Mouse (Mus musculus): Measurements from ENCODE around the gene 4930452B06Rik.

The 4930452B06Rik gene

GRCm38 (mm10) chr14:8536024-8536423, 130.0 kb downstream of the 4930452B06Rik start:
- in situ Hi-C loops (cut with MboI, MseI) = no loop called here

GRCm38 (mm10) chr14:8525232-8525631, 140.8 kb downstream of the 4930452B06Rik start:
- in situ Hi-C loops (cut with MboI, MseI) = no loop called here

GRCm38 (mm10) chr14:8517681-8518080, 148.4 kb downstream of the 4930452B06Rik start:
- in situ Hi-C loops (cut with MboI, MseI) = no loop called here

GRCm38 (mm10) chr14:8514071-8514470, 152.0 kb downstream of the 4930452B06Rik start:
- in situ Hi-C loops (cut with MboI, MseI) = no loop called here

GRCm38 (mm10) chr14:8511276-8511675, 154.8 kb downstream of the 4930452B06Rik start:
- in situ Hi-C loops (cut with MboI, MseI) = no loop called here

- in situ Hi-C loops (cut with MboI, MseI) = no loop called here
Observed at GRCm38 (mm10) chr14:8510288-8510959, 155.6 kb downstream of the 4930452B06Rik start.

- in situ Hi-C loops (cut with MboI, MseI) = no loop called here
Observed at GRCm38 (mm10) chr14:8508669-8509068, 157.4 kb downstream of the 4930452B06Rik start.

GRCm38 (mm10) chr14:8504206-8504605, 161.8 kb downstream of the 4930452B06Rik start:
- in situ Hi-C loops (cut with MboI, MseI) = no loop called here

GRCm38 (mm10) chr14:8503345-8503744, 162.7 kb downstream of the 4930452B06Rik start:
- in situ Hi-C loops (cut with MboI, MseI) = no loop called here

GRCm38 (mm10) chr14:8502496-8502895, 163.5 kb downstream of the 4930452B06Rik start:
- in situ Hi-C loops (cut with MboI, MseI) = no loop called here

- in situ Hi-C loops (cut with MboI, MseI) = loop anchor here (10.0 kb wide), 1 partner anchor 199 kb away; no protein-coding TSS in a partner anchor
Observed at GRCm38 (mm10) chr14:8495691-8496090, 170.3 kb downstream of the 4930452B06Rik start.

GRCm38 (mm10) chr14:8494952-8495351, 171.1 kb downstream of the 4930452B06Rik start:
- in situ Hi-C loops (cut with MboI, MseI) = loop anchor here (10.0 kb wide), 1 partner anchor 200 kb away; no protein-coding TSS in a partner anchor

- in situ Hi-C loops (cut with MboI, MseI) = loop anchor here (10.0 kb wide), 1 partner anchor 201 kb away; no protein-coding TSS in a partner anchor
Observed at GRCm38 (mm10) chr14:8494260-8494659, 171.8 kb downstream of the 4930452B06Rik start.

GRCm38 (mm10) chr14:8478098-8478497, 187.9 kb downstream of the 4930452B06Rik start:
- in situ Hi-C loops (cut with MboI, MseI) = no loop called here

- in situ Hi-C loops (cut with MboI, MseI) = no loop called here
Observed at GRCm38 (mm10) chr14:8477348-8477747, 188.7 kb downstream of the 4930452B06Rik start.

GRCm38 (mm10) chr14:8476606-8477005, 189.4 kb downstream of the 4930452B06Rik start:
- in situ Hi-C loops (cut with MboI, MseI) = no loop called here

GRCm38 (mm10) chr14:8475851-8476250, 190.2 kb downstream of the 4930452B06Rik start:
- in situ Hi-C loops (cut with MboI, MseI) = no loop called here

- in situ Hi-C loops (cut with MboI, MseI) = no loop called here
Observed at GRCm38 (mm10) chr14:8472884-8473283, 193.2 kb downstream of the 4930452B06Rik start.

GRCm38 (mm10) chr14:8464401-8465154, 201.5 kb downstream of the 4930452B06Rik start:
- in situ Hi-C loops (cut with MboI, MseI) = no loop called here

GRCm38 (mm10) chr14:8462973-8463372, 203.1 kb downstream of the 4930452B06Rik start:
- in situ Hi-C loops (cut with MboI, MseI) = no loop called here

GRCm38 (mm10) chr14:8462321-8462909, 203.6 kb downstream of the 4930452B06Rik start:
- in situ Hi-C loops (cut with MboI, MseI) = no loop called here
